Mouse (Mus musculus): Measurements from ENCODE around the gene Raet1e. TPM values are rescaled to one million over a fixed set of nuclear protein-coding genes. Genes with fewer than 3 reads are reported as not detected.
A peak's percentile ranks its signal among the peaks of the same experiment; 100 is the strongest.
"Not testable (repeated sequence)": the region's sequence is repeated elsewhere in the genome, so short reads cannot be mapped to it uniquely, and the experiment has no call there.

The Raet1e gene
- polyA plus RNA-seq, 1 experiment, result 0.16 TPM

- DNase-seq, result peak; percentile 39
- Histone ChIP-seq H3K27ac (ENCODE audit: insufficient read depth, low read depth, low read length) (no peak overlapping the region), H3K4me1 (ENCODE audit: control insufficient read depth, insufficient read depth, low read length) (no peaks in the 10 kb centered on the region), H3K27me3 (replicated peaks; ENCODE audit: control insufficient read depth, insufficient read depth, low read length) (peaks cover 5% of the 10 kb centered on the region), H3K36me3 (ENCODE audit: control insufficient read depth, insufficient read depth, low read length) (no peaks in the 10 kb centered on the region), H3K4me3 (ENCODE audit: insufficient read depth, low read depth, low read length) (peak overlapping the region; percentile 89)
- TF ChIP-seq POLR2A (IDR thresholded peaks at IDR 0.05; ENCODE audit: low read depth, low read length) (no peak), CTCF (conservative IDR thresholded peaks at IDR 0.05; ENCODE audit: insufficient read depth, insufficient read length, low read depth, low read length) (no peak)
- WGBS, result 1% methylated on average over 50 of the region's 50 CpGs
These were observed 8.5 kb upstream of the Raet1e start for GRCm38 (mm10) chr10:22149691-22150465.

- WGBS, result 2% methylated on average over 27 of the region's 27 CpGs
- Histone ChIP-seq H3K27ac (ENCODE audit: insufficient read depth, low read depth, low read length) (no peak overlapping the region), H3K36me3 (ENCODE audit: control insufficient read depth, insufficient read depth, low read length) (no peaks in the 10 kb centered on the region), H3K27me3 (replicated peaks; ENCODE audit: control insufficient read depth, insufficient read depth, low read length) (peaks cover 7% of the 10 kb centered on the region), H3K4me1 (ENCODE audit: control insufficient read depth, insufficient read depth, low read length) (no peaks in the 10 kb centered on the region), H3K4me3 (ENCODE audit: insufficient read depth, low read depth, low read length) (peak overlapping the region; percentile 22; the same call in 1 of the 2 replicates)
- peak; percentile 21 for DNase-seq
- no peak for TF ChIP-seq POLR2A (IDR thresholded peaks at IDR 0.05; ENCODE audit: low read depth, low read length)
- no peak for TF ChIP-seq CTCF (conservative IDR thresholded peaks at IDR 0.05; ENCODE audit: insufficient read depth, insufficient read length, low read depth, low read length)
These were observed 7.8 kb upstream of the Raet1e start for GRCm38 (mm10) chr10:22150593-22150992.

GRCm38 (mm10) chr10:22151056-22151862 lies 7.1 kb upstream of the Raet1e start:
- H3K4me3 ChIP-seq (ENCODE audit: insufficient read depth, low read depth, low read length); H3K4me1 ChIP-seq (ENCODE audit: control insufficient read depth, insufficient read depth, low read length); H3K36me3 ChIP-seq (ENCODE audit: control insufficient read depth, insufficient read depth, low read length); H3K27ac ChIP-seq (ENCODE audit: insufficient read depth, low read depth, low read length); H3K27me3 ChIP-seq (replicated peaks; ENCODE audit: control insufficient read depth, insufficient read depth, low read length): not testable (repeated sequence)
- WGBS, result 2% methylated on average over 55 of the region's 55 CpGs
- peak; percentile 5 for DNase-seq

GRCm38 (mm10) chr10:22151863-22152640 lies 6.3 kb upstream of the Raet1e start:
- WGBS, result 11% methylated on average over 11 of the region's 11 CpGs
- not testable (repeated sequence) for H3K27ac ChIP-seq (ENCODE audit: insufficient read depth, low read depth, low read length); H3K27me3 ChIP-seq (replicated peaks; ENCODE audit: control insufficient read depth, insufficient read depth, low read length); H3K36me3 ChIP-seq (ENCODE audit: control insufficient read depth, insufficient read depth, low read length); H3K4me3 ChIP-seq (ENCODE audit: insufficient read depth, low read depth, low read length); H3K4me1 ChIP-seq (ENCODE audit: control insufficient read depth, insufficient read depth, low read length)
- peak; percentile 25 for DNase-seq

GRCm38 (mm10) chr10:22153147-22153690 lies 5.2 kb upstream of the Raet1e start:
- peak; percentile 14 for DNase-seq
- not testable (repeated sequence) for H3K36me3 ChIP-seq (ENCODE audit: control insufficient read depth, insufficient read depth, low read length); H3K4me1 ChIP-seq (ENCODE audit: control insufficient read depth, insufficient read depth, low read length); H3K27me3 ChIP-seq (replicated peaks; ENCODE audit: control insufficient read depth, insufficient read depth, low read length); H3K27ac ChIP-seq (ENCODE audit: insufficient read depth, low read depth, low read length); H3K4me3 ChIP-seq (ENCODE audit: insufficient read depth, low read depth, low read length)
- 16% methylated on average over 7 of the region's 7 CpGs for WGBS

GRCm38 (mm10) chr10:22154127-22154526 lies 4.2 kb upstream of the Raet1e start:
- peak; percentile 27 for DNase-seq
- H3K27me3 ChIP-seq (replicated peaks; ENCODE audit: control insufficient read depth, insufficient read depth, low read length); H3K4me3 ChIP-seq (ENCODE audit: insufficient read depth, low read depth, low read length); H3K27ac ChIP-seq (ENCODE audit: insufficient read depth, low read depth, low read length); H3K36me3 ChIP-seq (ENCODE audit: control insufficient read depth, insufficient read depth, low read length); H3K4me1 ChIP-seq (ENCODE audit: control insufficient read depth, insufficient read depth, low read length): not testable (repeated sequence)
- whole genome bisulfite sequencing, result 2% methylated on average over 38 of the region's 38 CpGs
